Mouse (Mus musculus) spleen, adult 2 months (tissue): Measurements from ENCODE around the gene Ugt1a8.

ENCODE experiments used
- CTCF ChIP-seq: fragments of 200-500 bp; IDR thresholded peaks from 2 replicates; pipeline ENCODE4 v1.5.1; 2011; ENCODE audit warnings: mild to moderate bottlenecking, inconsistent platforms; ENCODE audit not compliant: insufficient read depth, insufficient read length, insufficient replicate concordance; ENCODE audit errors: extremely low read depth
- POLR2A ChIP-seq: fragments of 200-500 bp; IDR thresholded peaks from 2 replicates; pipeline ENCODE4 v1.6.1; 2011; ENCODE audit warnings: low read depth, low read length, inconsistent platforms

DNA sequence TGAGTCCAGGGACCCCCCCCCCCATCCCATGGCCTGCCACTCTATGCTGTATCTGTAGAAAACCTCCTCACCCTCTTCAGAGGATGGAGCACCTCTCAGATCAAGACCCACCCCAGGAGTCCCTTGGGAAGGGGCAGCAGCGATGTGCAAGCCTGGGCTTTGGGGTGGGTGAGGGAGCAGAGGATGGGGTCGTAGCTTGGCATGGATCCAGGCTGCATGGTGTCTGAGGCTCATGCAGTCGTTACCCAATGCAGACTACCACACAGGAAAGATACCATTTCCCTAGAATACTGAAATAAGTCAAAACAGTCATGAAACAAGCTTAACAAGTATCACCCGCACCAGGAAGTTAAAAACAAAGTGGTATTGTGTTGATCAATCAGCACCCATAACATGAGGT is 161.0 kb downstream of the Ugt1a8 start:
- TF ChIP-seq CTCF (no peak), POLR2A (no peak)
